Mouse (Mus musculus) bone marrow, adult 2 months (tissue): ENCODE measurements around the gene Kdm2a. TPM values are rescaled to one million over a fixed set of nuclear protein-coding genes. Genes with fewer than 3 reads are reported as not detected.

Source experiments
- H3K27ac ChIP-seq: fragments of 200-500 bp; 2 replicates; pipeline ENCODE4 v1.5.1; 2012; ENCODE audit warnings: low read depth, mild to moderate bottlenecking, control low read depth, inconsistent platforms, low read length; ENCODE audit not compliant: control insufficient read depth, poor library complexity, insufficient read depth
- H3K4me1 ChIP-seq: fragments of 200-500 bp; 2 replicates; pipeline ENCODE4 v1.6.1; 2011; ENCODE audit warnings: low read length; ENCODE audit not compliant: control insufficient read depth, insufficient read depth
- H3K4me3 ChIP-seq: fragments of 200-500 bp; replicated peaks from 2 replicates; pipeline ENCODE3; 2011; ENCODE audit warnings: mild to moderate bottlenecking, low read depth, low read length, control low read depth; ENCODE audit not compliant: control insufficient read depth
- CTCF ChIP-seq: fragments of 200-500 bp; IDR thresholded peaks from 2 replicates; pipeline ENCODE4 v1.5.1; 2011; ENCODE audit warnings: low read length, control low read depth; ENCODE audit not compliant: control insufficient read depth, insufficient read depth
- POLR2A ChIP-seq: fragments of 200-500 bp; IDR thresholded peaks from 2 replicates; pipeline ENCODE4 v1.6.1; 2011; ENCODE audit warnings: low read depth, mild to moderate bottlenecking, control low read depth, low read length, borderline replicate concordance; ENCODE audit not compliant: control insufficient read depth
- WGBS: fragments of 180-500 bp; shearing (Covaris S2); methylation state at CpG from one replicate; pipeline ENCODE4 v1.1.7; 2018; 5-methylcytosine and 5-hydroxymethylcytosine counted together
- polyA plus RNA-seq: library from polyadenylated mRNA; stranded (reverse); fragments of >200 nt; gene quantifications from 2 replicates; pipeline ENCODE4 v1.2.4, GENCODE M21; 2011; ENCODE audit warnings: low replicate concordance; ENCODE audit not compliant: missing spikeins, insufficient read depth, insufficient read length

Gene Kdm2a
- polyA plus RNA-seq, 1 experiment: 38.9 TPM

- no peaks in the 10 kb centered on the region for H3K4me1 ChIP-seq
- WGBS: 69% methylated on average over 6 of the region's 6 CpGs
- no peak overlapping the region for H3K27ac ChIP-seq
- H3K4me3 ChIP-seq: no peak overlapping the region
- TF ChIP-seq CTCF (no peak), POLR2A (no peak)
Observed at GRCm38 (mm10) chr19:4315223-4315944, 82.7 kb downstream of the Kdm2a start.

- no peak overlapping the region for H3K27ac ChIP-seq
- no peaks in the 10 kb centered on the region; the same call in 1 of the 2 replicates for H3K4me1 ChIP-seq
- TF ChIP-seq CTCF (peak; percentile 86), POLR2A (no peak)
- no peak overlapping the region for H3K4me3 ChIP-seq
Observed at GRCm38 (mm10) chr19:4309776-4310185, 88.3 kb downstream of the Kdm2a start.

- 90% methylated on average over 4 of the region's 4 CpGs for WGBS
- no peak overlapping the region for H3K4me3 ChIP-seq
- H3K4me1 ChIP-seq: no peaks in the 10 kb centered on the region; the same call in 1 of the 2 replicates
- H3K27ac ChIP-seq: no peak overlapping the region
- TF ChIP-seq CTCF (no peak), POLR2A (no peak)
Observed at GRCm38 (mm10) chr19:4309302-4309701, 88.8 kb downstream of the Kdm2a start.

- peak within 1 kb of the TSS; percentile 94 for H3K27ac ChIP-seq
- 21% methylated on average over 42 of the region's 46 CpGs for WGBS
- TF ChIP-seq POLR2A (no peak; the same call in 1 of the 2 replicates), CTCF (peak; percentile 69)
- peak within 1 kb of the TSS; percentile 84 for H3K4me3 ChIP-seq
- H3K4me1 ChIP-seq: peaks cover 4% of the 10 kb centered on the region; the same call in 1 of the 2 replicates
Observed at GRCm38 (mm10) chr19:4306190-4306577, 91.9 kb downstream of the Kdm2a start, which contains the start of gene Grk2. Gene Grk2, minus strand, starts transcription at chr19:4306222.

- peaks cover 6% of the 10 kb centered on the region; the same call in 1 of the 2 replicates for H3K4me1 ChIP-seq
- 7% methylated on average over 68 of the region's 68 CpGs for WGBS
Observed at GRCm38 (mm10) chr19:4305491-4306189, 92.4 kb downstream of the Kdm2a start.

GRCm38 (mm10) chr19:4304871-4305321 is 93.2 kb downstream of the Kdm2a start:
- Histone ChIP-seq H3K4me1 (peaks cover 8% of the 10 kb centered on the region; the same call in 1 of the 2 replicates), H3K27ac (peak overlapping the region; percentile 94), H3K4me3 (peak overlapping the region; percentile 84)
- no peak for TF ChIP-seq POLR2A
- TF ChIP-seq CTCF: peak; percentile 6; the same call in 1 of the 2 replicates
- WGBS: 3% methylated on average over 4 of the region's 4 CpGs

More at GRCm38 (mm10) chr19:4305491-4306189, 92.4 kb downstream of the Kdm2a start:
- TF ChIP-seq CTCF (no peak), POLR2A (peak; percentile 18; the same call in 1 of the 2 replicates)
- Histone ChIP-seq H3K4me3 (peak overlapping the region; percentile 84), H3K27ac (peak overlapping the region; percentile 94)

- peak overlapping the region; percentile 94 for H3K27ac ChIP-seq
- peak overlapping the region; percentile 84 for H3K4me3 ChIP-seq
- TF ChIP-seq POLR2A (peak; percentile 71; the same call in 1 of the 2 replicates), CTCF (no peak)
- WGBS: 3% methylated on average over 5 of the region's 5 CpGs
- H3K4me1 ChIP-seq: peaks cover 8% of the 10 kb centered on the region; the same call in 1 of the 2 replicates
Observed at GRCm38 (mm10) chr19:4304251-4304821, 93.7 kb downstream of the Kdm2a start.

- Histone ChIP-seq H3K4me3 (peak overlapping the region; percentile 75), H3K4me1 (peaks cover 12% of the 10 kb centered on the region; the same call in 1 of the 2 replicates), H3K27ac (peak overlapping the region; percentile 94)
- TF ChIP-seq CTCF: no peak
- no peak for TF ChIP-seq POLR2A
- 30% methylated on average over 5 of the region's 5 CpGs for WGBS
Observed at GRCm38 (mm10) chr19:4303640-4303995, 94.5 kb downstream of the Kdm2a start.
